Mouse (Mus musculus) lung, postnatal 0 days (tissue): Measurements from ENCODE around the gene Stoml3.

Source experiments
- CTCF ChIP-seq: IDR thresholded peaks from 2 replicates; pipeline ENCODE4 v1.5.1; 2016; ENCODE audit warnings: antibody characterized with exemption, mild to moderate bottlenecking
- EP300 ChIP-seq: IDR thresholded peaks from 2 replicates; pipeline ENCODE4 v1.6.1; 2016; ENCODE audit warnings: antibody characterized with exemption, mild to moderate bottlenecking, control low read depth

- TF ChIP-seq EP300 (no peak), CTCF (no peak)
Observed at GRCm38 (mm10) chr3:53454984-53455383, 33.5 kb upstream of the Stoml3 start.
